Mouse (Mus musculus) T-helper 1 cell (primary cell): ENCODE results near the gene Klf1.

Source experiments
- in situ Hi-C: fragments of 300-600 bp; cut with MboI, MseI; formaldehyde crosslinking; loops from one replicate; pipeline ENCODE4 v1.15.1; 2025; ENCODE audit warnings: high pct_unique_total_duplicates

The Klf1 gene

DNA sequence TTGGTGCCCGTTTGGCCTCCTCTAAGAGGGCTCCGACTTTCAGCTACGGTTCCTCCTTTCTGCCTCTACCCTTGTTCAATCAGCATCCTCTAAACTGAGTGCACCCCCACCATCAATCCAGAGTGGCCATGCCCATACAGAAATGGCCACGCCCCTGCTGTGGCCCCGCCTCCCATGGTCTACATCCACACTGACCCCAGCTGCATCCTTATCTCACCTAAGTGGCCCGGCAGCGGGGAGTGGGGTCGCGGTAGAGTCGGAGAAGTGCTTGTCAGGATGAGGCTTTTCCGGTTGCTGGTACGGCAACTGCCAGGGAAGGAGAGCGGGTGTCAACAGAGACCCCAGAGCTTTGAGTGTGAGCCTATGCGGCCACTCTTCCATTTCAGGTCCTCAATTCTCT, 33.8 kb downstream of the Klf1 start:
- in situ Hi-C loops: no loop called here

DNA sequence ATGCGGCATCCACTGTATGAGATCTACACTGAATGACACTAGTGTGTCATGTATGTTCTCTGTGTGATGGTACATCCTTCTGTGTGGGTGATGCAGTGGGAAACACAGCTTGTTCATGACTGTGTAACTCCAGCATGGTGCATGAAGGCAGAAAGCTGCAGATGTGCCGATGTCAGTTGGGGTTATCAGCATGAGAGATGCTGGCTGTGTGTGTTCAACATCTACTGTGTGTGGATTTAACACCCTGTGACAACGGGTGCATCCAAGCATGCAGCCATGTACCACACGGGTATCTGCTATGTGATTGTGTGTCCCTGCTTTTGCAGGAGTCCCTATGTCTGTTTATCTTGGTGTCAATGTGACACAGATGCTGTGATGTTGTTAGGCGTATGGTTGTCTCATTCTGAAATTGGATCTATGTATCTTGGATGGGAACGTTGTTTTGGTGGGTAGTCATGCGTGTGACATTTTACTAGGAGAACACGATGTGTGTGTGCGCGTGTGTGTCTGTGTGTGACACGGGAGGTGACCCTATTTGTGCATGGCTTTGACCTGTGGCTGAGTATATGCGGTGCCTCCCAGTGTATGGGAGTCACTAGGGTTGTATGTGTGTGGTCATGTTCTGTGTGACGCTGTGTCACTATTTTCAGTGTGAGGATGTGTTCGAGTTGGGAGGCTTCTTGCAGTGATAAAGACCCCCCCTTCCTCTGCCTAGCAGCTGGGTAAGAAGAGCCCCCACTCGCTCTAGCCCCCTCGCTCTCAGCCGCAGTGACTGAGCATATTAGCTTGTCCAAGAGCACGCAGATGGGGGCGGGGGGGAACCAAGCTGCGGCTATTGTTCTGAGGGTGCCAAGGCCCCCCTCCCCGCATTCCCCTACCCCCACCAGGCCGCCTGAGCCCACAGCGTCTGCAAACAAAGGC, 34.6 kb downstream of the Klf1 start:
- in situ Hi-C loops: no loop called here

DNA sequence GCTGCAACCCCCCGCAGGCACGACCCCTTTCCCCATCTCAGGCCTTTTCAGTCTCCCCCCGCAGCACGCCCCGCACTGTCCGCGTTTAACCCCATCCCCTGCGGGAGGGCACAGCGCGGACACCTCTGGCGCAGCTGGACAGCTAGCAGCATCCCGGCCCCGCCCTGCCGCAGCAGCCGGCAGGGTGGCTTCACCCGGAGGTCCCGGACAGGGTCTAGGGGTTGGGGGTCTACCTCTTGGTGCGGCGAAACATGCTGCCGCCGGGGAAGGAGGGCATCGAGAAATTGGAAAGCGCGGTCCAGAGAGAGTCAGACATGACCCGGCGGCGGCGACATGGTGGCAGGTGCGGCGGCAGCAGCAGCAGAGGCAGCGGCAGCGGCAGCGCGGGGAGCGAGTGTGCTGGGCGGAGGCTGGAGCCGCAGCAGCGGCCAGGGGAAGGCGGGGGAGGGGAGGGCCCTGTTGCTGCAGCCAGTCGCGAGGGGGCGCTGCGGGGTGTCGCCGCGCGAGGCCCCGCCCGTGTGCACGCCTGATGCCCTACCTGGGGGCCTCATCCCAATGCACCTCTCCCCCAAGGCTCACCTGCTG, 35.3 kb downstream of the Klf1 start, which contains the start of gene Mast1:
Mast1 (minus strand) TSS at position 398 of the 585 bp plus-strand sequence.
- in situ Hi-C loops: no loop called here

DNA sequence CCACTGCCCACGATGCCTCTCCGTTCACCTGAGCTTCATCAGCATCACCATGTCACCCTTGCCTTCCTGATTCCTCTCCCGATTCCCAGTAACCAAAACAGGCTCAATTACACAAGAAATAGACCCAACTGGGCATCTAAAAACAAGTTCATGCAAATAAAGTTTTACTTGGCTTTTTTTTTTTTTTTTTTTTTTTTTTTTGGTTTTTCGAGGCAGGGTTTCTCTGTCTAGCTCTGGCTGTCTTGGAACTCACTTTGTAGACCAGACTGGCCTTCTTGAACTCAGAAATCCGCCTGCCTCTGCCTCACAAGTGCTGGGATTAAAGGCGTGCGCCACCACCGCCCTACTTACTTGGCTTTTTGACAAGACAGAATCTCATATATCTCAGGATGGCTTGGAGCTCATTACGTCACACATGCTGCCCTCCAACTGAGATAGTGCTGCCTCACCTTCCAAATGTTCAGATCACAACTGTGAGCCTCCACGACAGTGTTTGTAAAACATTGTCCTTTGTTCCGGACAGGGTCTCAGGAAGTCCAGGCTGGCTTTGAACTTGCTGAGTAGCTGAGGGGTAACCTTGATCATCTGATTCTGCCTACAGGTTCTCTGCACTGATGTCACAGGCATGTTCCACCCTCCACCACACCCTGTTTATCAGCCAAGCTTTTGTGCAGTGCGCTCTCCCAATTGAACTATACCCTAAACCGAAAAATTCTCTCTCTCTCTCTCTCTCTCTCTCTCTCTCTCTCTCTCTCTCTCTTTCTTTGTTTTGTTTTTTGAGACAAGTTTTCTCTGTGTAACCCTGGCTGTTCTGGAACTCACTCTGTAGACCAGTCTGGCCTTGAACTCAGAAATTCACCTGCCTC, 36.1 kb downstream of the Klf1 start:
- in situ Hi-C loops: no loop called here

DNA sequence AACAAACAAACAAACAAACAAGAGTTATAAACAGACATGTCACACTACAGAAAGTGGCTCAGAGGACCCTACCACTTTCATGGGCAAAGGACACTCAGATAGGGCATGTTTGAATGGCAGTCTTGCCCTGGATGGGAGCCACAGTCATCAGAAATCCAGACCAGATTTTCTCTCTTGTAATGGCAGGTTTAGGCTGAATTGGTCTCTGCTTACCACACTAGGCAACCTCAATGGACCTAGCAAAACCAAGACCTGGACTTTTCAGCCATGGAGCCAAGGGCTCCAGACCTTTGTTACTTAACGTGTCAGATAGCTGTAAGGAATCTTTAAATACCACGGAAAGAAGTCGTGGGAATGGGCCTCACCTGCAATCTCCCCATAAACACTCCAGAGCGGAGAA, 42.0 kb downstream of the Klf1 start:
- in situ Hi-C loops: no loop called here

DNA sequence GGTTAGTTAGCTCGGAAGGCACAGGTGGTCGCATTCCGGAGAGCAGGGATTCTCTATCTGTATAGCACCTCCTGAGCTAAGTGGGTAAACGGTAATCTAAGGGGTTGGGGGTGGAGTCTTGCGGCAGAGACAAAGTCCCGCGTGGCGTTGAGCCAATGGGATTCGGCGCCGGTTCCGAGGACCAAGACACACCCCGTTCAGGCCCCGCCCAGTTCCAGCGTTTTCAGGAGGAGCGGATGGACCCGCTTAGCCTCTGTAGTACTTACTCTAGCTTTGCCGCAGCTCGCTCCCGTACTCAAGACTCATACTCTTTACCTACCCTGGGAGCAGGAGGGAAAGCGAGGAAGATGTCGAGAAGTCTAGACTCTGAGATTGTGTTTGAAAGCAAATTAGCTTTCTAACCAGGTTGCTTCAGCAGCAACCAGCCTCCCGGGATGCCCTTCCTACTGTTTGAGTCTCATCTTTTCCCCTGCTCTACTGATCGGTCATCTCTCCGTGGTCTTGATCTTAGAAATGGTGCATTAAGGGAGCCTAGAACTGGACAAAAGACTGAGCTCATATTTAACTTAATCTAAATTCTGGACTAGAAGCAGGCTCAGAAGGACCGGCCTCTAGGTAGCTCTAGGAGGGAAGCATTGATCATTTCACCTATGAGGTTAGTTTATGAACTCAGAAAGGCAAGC, 42.9 kb downstream of the Klf1 start:
- in situ Hi-C loops: no loop called here

DNA sequence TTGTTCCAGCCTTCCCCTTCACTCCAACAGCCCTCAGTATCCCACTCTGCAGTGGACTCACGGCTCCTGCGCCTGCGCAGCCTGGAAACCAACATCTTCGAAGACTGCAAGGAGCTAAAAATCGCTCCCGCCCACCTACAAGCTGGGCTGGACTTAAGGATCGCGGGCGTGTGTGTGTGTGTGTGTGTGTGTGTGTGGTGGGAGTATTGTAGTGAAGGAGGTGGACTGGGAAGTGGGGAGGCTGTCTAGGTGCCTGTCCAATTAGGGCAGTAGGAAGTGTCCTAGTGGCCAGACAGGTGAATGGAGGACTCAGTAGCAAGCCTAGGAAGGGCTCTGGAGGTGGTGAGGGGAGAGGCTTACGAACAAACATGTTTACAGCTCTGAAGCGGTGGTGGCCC, 43.5 kb downstream of the Klf1 start:
- in situ Hi-C loops: no loop called here

DNA sequence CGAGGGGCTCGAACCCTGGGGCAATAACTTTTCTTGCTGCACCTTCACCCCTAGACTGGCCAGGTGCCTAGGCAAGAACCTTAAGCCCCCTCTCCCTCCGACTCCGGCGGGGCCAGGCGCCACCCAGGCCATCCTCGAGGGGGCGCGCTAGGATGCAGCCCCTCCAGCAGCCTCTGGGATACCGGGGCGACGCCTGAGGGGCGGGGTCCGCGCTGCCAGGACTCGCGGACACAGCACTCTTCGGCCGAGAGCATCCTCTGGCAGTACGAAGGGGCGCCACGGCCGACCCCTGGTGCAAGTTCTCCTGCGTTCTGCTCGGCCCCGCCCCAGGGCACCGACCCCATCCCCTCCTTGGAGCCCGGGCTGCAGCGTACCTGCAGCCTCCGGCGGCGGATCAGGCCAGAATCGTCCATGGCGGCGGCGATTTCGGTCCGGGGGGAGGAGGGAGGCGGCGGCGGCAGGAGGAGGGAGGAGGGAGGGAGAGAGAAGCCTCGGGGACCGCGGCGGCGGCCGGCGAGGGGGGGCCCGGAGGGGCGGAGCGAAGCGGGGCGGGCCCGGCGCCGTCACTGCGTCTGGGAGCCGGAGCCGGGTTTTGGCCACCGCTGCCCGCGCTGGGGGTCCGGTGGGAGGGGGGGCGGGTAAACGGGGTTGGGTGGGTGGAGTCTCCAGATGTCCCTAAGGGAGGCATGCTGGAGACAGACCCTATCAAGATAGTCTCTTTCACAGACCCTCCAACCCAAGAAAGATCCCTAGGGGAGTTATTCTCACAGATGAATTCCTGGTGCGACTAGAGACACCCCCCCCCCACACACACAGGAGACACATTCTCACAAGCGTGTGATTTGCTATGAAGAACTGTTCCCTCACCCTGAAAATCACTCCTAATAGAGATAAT, 44.2 kb downstream of the Klf1 start:
- in situ Hi-C loops: no loop called here

DNA sequence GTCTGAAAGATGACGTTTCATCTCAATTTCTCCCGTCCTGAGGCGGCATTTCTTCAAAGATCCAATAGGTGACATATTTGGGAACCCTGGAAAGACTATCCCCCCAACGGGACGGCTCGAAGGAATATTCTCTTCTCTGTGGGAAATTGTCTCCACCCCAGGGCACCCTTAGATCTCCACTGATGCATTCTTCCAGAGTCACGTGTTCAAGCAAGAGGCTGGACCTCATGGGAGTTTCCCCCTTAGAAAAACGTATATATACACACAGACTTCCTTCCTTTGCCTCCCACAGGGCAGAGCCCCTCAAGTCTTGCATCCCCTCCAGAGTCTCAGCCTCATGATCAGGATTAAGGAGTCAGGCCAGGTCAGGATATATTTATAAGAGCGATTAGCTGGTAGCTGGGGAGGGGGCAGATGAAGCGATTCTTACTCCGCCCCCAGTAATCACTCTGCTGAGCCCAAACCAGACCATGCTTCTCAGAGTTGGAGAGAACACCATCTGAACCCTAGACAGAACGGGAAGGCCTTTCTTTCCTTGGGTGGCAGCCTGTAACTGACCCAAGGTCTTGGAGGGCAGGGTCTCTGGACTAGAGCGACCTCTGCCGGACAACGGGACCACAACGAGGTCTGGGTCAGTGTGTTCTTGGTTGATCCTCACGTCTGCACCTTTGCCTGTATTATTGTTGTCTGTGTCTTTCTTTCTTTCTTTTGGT, 45.0 kb downstream of the Klf1 start, which contains the start of gene Rtbdn:
Rtbdn (plus strand) TSS at position 464 of the 713 bp plus-strand sequence.
- in situ Hi-C loops: no loop called here

DNA sequence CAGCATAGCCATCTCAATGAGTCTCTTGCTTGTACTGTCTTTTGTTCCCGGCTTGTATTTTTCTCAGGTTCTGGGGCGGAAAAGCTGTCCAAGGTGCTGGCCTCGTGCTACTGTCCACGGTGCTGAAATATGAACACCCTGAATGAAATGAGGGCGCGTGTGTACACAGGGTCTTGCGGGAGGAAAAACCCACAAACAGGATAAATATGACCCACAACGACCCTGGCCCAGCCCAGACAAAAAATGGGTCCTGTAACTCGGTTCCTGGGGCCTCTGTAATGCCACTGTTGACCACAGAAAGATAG, 45.5 kb downstream of the Klf1 start:
- in situ Hi-C loops: no loop called here

DNA sequence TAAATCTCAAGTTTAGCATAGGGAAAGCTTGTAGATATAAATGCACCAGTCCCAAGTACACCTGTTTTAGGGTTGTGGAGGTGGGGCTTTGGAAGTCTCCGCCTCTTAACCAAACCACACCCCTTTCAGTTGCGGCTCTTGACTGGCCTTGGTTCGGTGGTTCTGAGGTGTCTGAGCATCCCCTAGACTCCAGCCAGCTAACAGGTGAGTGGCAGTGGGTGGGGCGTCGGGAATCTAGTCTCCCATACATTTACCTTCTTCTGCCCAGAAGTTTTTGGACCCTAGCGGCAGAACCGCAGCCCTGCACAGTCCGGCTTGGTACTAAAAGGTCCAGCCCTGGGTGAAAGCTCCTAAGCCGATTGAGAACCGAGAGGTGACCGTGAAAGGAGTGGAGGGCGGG, 48.0 kb downstream of the Klf1 start:
- in situ Hi-C loops: loop anchor here (10.0 kb wide), 1 partner anchor 55 kb away; no protein-coding TSS in a partner anchor

DNA sequence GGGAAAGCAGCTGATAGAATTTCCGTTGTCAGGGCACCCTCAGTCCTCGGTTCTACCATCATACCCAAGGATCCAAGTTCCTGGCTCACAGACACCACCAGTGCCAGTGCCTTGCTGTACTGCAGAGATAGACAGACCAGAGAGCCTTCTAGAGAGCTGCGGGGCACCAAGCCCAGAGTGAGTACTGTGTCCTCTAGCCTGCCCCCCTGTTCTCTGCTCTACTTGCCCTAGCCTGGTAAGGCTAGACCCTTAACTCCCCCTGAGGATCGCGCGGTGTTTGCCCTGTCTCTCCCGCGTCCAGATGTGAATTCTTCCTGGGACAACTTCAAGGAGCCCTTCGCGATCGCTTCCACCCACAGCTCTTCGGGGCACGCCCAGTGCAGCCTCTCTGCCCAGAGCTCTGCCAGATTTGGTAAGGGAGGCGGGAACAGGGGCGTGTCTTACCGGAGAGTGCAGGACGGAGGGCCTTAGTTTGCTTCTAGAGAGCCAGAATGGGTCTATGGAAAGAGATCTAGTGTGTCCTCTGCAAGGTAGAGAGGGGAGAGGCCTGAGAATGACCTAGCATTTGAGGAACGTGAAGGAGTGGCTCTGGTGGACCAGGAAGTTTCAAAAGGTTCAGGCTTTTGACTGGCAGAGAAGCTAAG, 51.0 kb downstream of the Klf1 start:
- in situ Hi-C loops: loop anchor here (10.0 kb wide), 1 partner anchor 52 kb away; no protein-coding TSS in a partner anchor
